Mouse (Mus musculus) spleen, adult 12 weeks (tissue): ENCODE results near the gene Tmem121.

Experiments used
- DNase-seq: peaks from one replicate; pipeline ENCODE4 v3.0.0; 2022; ENCODE audit warnings: low spot score

Gene Tmem121

DNA sequence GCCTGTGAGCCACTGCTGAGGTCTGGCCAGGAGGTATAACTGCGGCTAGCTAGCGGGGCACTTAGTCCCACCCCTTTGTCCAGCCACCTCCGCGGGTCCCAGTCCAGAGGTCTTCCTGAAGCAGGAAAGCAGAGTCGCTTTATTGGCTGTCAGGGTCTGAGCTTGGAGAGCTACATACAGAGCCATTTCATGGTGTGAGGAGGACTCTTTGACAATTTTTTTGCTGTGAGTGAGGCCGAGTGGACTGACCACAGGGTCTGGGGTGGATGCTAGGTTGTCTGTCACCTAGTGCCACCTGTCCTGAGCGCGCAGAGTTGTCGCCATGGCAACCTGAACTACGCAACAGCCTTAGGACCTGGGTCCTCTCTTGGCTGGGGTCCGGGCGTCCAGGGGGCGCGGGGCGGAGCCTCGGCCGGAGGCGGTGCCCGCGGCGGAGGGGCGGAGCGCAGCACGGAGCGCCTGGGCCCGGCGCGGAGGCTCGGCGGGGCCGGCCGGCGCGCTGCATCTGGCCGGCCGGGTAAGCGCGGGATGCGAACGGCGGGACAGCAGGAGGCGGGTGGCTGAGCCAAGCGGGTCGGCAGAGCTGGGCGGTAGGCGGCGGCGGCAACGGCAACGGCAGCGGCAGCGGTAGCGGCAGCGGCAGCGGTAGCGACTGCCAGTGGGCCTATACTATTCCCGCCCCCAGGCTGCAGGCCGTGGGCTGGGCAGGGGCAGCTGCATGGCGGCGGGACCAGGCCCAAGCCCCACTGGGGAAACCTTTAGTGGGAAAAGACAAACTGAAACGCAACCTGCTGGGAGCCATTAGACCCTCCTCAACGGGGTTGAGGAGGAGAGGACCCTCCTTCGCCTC, at the start of gene Tmem121:
Gene Tmem121 (plus strand): TSS at position 489 of the 850 bp plus-strand sequence.
- DNase-seq, result no peak

DNA sequence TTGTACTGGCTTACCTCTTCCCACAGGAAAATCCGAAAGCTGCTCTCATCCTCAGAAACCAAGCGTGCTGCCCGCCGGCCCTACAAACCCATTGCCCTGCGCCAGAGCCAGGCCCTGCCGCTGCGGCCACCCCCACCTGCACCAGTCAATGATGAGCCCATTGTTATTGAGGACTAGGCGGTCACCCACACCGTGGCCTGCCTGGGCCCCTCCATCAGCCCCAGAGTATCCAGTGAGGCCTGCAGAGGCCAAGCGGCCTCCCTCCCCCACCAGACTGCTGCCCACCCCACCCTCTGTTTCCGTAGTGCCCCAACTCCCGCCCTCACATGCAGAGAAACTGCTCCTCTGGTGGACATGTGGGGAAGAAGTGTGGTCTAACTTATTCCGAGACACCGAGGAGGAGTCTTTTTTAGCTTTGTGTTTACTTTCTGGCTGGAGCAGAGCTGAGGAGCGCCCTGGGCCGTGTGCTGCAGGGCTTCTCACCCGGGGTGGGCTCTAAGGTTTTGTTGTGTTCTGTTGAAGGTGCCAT, 49.2 kb upstream of the Tmem121 start:
- DNase-seq, result no peak

DNA sequence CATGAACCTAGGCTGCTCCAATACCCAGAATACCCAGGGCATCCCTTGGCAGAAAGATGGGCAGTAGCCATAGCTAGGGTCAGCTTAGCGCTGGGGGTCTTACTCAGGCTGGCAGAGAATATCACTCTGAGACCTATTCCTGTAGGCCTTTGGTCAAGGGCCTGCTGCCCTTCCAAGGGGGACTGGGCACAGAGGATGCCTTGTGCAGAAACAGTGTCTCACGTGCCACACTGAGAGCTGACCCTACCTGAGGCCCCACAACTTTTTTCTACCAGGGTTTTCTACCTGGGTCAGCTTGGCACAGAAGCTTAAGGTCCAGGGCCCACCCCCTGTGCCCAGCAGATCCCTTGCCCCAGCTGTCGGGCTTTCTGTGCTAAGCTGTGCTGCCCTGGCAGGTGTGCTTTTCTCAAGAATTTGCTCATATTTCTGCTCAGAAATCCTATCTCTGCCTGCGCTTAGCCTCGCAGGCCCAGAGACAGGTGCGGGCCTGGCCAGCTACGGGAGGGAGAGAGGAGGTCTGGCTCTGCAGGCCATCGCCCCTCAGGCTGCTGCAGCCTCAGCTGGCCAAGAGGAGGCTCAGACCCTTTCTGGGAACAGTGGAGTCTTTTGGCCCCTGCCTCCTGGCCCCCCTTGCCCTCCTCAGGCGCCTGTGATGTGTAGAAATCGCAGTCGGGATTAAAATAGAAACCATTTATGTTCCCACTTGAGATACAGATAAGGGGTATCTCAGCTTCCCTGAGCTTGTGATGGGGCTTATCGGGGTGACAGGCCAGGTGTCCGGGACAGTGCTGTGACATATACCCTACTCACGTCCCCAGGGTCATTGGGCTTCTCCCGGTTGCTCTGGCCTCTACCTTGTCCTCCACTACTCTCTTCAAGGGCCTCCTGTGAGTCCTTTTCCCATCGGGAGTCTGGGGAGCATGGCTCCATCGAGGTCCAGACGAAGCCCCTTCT, 48.2 kb upstream of the Tmem121 start:
- no peak for DNase-seq

DNA sequence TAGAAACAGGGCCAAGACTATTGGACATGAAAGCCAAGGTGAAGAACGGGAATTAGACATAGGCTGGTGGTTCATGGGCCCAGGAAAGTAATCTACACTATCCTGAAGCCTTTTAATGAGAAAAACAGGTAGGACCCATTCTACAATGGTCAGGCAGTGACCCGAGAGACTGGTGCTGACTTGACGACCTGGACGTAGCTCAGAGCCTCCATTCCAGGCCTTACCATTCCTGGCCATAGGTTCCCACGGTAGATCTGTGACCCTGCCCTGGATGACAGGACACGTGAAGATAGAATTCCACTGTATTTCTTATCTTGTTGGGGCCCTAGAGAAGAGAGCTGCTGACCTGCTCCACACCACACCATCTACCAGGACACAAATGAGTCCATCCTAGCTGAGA, 47.4 kb upstream of the Tmem121 start:
- DNase-seq, result no peak

DNA sequence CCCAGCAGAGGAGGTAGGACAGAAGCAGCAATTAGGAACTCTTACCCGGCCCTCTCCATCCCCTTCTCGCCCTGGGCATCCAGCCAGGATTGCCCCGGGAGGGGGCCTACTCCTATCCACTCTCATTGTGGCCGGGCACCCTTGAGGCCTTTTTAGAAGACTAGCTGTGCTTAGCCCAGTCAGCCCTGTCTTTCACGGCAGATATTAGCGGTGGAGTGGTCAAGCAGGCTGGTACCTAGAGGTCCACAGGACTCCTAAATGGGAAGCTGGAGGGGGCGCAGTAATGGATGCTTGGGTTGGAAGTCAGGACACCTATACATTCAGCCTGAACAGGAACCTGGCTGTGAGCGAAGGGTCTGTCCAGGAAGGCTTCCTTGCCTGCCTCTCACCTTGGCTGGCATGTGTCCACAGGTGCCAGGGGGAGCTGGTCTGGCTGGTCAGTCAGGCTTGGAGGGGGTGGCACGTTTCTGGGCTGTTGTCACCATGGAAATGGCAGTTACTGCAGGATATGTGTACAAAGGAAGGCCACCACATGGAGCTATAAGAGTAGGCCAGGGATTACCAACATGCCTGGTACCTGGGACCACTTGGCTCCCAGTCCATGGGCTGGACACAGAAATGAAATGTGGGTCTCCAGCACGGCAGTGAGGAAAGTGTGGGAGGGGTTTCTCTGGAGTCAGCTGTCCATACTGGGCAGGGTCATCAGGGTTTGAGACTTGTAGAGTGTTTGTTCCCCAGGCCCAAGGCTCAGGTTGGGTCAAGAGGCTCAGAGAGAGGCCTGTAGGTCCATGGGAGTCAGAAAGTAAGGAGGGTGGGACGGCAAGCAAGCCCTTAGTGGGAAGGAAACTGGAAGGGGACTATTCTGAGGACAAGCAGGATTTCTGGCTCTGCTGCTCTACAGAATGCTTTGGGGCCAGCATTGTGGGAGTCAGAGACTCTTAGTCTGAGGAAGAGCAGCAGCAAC, 46.5 kb upstream of the Tmem121 start:
- DNase-seq, result no peak

DNA sequence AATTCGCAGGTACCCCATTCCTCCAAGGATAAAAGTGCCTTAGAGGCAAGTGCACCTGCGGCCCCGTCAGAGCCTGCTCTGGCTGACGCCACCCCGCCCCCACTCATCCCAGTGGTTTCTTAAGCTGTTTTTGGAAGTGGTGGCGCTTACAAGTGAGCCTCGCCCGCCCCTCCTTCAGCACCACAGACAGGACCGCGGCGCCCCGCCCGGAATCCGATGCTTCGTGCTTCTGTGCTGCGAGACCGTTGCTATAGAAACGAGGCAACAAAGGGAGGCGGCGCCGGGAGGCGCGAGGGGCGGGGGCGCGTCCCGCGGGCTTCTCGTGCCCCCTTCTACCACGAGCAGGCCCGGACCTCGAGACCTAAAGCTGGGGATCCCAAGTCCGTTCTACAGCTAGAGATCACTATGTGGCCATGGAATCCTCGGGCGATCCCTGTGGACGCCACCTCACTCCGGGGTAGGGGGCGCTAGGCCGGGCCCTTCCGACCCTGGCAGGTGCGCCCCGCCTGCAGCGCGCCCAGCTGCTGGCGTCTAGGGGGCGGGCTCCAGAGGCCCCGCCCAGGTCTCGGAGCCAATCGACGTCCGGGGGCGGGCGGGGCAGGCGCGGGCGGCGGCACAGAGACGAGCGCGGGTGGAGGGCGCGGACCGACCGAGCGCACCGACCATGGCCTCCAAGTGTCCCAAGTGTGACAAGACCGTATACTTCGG, 45.7 kb upstream of the Tmem121 start, which contains the start of gene Crip2:
Gene Crip2 (plus strand): TSS at position 329 of the 708 bp plus-strand sequence.
- peak; percentile 83 for DNase-seq

DNA sequence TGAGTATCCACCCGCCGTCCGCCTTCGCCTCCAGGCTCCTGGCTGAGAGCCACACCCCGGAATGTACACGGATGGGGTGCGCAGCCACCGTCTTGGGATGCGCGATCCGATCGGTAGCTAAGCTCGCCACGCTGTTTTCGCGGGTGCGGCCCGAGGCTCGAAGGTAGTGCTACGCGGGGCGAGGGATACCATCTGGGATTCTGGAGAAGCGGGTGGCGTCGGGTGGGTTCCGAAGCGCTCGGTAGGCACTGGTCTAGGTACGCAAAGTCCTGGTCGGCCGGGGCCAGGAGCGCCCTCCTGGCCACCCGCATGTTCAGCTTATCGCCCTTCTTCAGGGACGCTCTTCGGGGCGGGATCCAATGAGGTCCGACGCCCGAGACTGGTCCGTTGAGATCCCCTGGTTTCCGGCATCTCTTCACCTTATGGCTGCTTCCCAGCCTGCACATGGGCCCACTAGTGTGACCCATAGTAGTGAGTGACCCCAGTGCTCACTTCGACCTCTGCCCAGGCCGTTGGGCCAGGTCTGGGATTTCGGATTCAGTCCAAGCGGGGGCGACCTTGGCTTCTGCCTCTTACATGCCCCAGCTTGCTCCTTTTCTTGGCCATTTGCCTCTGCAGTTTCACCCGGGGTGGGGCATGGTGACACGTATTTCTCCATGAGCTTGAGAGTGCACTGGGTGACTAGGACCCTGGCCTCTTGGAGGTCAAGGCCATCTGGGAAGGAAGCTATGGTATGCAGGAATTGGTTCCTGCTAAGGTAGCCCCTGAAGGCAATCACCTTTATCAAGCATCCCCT, 44.9 kb upstream of the Tmem121 start:
- DNase-seq, result no peak

DNA sequence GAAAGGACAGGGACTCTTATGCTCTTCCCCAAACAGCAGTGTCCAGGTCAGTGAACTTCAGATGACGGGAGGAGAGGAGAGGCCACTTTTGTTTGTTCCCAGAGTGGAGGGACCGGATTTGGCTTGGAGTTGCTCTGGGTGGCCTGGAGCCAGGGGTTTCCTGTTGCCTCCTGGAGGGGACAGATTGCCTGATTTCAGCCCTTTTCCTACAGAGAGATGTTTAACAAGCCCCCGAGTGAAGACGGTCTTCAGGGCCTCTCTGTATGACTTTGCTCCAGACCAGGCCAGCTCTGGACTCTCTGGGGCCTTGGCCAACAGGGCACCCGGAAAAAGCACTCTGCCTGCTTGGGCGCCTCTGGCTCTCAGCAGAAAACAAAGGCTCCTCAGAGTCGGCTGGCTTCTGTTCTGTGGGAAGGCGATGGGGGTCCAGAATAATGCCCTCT, 44.2 kb upstream of the Tmem121 start:
- DNase-seq, result no peak

DNA sequence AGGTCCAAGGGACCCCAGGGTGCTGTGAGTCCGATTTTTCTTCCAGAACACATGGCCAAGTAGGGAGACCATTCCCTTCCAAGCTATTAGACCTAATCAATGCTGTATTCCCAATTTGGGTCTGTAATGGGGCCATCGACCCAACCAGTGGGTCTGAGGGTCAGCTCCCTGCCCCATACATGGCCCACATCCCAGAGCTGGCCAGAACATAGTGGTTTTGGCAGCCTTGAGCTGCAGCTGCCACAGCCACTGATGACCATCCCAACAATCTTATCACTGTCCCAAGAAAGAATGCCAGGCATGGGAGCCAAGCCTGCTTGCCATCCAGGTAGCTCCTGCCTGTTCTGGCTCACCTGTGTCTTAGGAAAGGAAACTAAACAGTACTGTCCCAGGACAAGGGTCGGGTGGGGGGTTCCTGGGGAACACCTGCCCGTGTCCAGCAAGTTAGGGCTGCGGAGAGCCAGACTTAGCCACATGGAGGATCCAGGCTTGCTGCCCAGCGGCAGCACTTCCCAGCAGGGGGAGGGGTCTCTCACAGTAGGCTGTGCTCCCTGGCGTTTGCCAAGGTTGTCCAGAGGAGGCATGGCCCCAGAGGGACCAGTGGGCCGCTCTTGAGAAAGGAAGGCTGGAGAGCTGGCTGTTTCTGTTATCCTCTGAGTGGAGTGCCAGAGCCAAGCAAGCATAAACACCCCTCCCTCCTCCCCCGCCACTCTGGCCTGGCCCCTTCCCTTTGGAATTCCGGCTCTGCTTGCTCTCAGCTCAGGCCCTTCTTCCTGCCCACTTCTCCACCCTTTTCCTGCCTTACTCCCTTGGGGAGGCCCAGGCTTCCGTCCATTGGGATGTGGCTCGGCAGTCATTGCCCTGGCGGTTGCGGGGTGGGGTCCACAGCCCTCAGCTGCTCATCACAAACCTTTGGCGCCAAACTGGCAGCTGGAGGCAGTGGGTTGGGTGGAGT, 43.4 kb upstream of the Tmem121 start:
- DNase-seq, result no peak

DNA sequence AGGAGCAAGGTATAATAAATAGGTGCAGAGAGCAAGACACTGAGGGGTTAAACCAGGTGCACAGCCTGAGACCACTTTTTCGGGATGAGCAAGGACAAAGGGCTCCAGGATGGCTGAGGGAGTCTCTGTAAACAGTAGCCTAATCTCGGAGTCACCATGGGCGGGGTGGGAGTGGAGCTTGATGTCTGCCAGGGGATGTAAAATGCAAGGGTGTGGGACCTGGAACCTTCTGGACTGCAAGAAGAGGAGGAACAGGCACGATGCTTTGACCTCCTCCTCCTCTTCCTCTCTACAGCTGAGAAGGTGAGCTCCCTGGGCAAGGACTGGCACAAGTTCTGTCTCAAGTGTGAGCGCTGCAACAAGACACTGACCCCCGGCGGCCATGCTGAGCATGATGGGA, 42.6 kb upstream of the Tmem121 start:
- DNase-seq, result no peak

DNA sequence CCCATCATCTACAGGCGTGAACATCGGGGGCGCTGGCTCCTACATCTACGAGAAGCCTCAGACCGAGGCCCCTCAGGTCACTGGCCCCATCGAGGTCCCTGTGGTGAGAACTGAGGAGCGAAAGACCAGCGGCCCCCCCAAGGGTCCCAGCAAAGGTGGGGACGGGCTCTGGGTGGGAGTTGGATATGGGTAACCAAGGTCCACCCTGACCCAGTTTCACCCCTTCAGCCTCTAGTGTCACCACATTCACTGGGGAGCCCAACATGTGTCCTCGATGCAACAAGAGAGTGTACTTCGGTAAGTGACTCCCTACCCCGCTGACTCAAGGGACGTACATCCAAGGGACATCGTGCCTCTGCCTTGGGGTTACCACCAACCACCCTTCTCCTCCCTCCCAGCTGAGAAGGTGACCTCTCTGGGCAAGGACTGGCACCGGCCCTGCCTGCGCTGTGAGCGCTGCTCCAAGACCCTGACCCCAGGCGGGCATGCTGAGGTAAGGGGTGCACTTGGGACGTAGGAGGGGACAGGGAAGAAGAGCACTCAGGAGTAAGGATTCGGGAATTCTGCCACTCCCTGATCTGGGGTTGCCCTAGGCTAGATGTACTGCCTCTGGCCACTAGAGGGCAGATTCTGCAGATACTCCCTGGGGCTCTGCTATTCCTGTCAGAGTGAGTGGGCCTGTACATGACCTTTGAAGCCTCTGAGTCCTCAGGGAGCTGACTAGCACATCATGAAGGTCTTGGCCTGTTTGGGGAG, 41.6 kb upstream of the Tmem121 start:
- no peak for DNase-seq

DNA sequence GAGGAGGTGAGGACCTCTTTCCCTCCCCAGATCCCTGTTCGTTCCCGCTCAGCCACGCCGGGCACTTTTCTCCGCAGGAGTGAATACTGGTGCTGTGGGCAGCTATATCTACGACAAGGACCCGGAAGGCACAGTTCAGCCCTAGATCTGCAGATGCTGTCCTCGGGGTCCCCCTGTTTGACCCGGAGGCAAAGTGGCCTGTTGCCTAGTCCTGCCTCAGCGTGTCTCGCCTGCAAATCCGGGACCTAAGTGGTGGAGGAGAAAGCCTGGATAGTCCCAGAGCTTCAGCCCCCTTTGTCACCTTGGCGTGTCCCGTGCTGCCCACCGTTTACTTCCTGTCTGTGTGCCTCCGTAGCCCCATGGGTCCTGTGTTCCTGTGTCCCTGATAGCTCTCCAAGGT, 40.8 kb upstream of the Tmem121 start:
- DNase-seq, result no peak

DNA sequence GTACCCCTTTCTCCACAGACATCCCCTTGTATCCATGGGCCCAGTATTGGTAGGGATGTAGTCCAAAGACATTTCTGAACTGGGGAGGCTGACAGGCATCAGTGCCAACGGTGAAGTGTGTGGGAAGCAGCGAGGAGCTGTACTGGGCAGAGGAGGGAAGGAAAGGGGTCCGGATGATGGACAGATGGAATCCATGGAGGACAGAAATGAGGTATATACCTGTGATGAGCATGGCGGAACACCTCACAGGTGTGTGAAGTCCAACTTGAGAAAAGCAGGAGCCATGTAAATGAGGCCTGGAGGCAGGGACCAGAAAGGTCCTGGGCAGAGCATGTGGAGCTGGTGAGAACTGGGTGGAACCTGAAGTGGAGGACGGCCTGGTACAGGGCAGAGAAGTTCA, 40.1 kb upstream of the Tmem121 start:
- DNase-seq, result no peak

DNA sequence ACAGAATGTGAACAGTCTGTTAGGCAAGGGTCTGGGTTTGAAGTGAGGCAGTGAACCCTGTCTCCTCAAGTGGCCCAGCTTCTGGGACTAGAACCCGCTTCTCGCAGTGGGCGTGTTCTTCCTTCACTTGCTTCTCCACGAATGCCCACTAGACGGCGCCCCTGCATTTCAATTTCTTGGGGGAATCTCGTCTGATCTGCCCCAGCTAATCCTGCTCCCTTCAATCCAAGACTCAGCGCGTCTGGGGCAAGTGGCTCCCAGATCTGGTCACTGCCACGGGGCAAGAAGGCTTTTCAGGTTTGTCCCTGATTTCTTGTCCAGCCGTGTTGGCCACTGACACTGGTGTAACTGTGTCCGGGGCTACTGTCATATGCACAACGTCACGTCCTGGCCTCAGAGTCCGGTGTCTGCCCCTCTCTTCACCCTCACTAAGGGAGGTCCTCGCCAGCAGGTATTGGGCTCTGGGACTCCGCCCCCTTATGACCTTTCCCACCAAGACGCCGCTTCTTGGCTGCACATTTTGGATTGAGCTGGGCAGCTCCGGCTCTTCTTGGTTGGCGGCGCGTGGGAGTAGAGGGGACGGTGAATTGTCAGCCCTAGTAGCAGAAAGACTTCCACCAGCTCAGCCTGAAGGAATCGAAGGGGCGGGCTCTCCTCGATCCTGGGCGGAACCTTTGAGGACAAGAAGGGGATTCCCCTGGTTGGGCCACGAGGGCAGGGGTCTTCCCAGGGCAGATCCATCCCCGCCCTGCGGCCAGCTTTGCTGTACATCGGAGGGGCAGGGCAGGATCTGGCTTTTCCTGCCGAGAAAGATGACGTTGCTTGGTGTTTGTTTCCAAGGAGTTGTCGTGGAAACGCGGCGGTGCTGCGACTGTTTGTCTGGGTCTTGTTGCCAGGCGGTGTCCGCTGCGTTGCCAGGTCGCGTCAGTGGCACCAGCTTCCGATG, 39.3 kb upstream of the Tmem121 start, which contains the start of gene Crip1:
Gene Crip1 (plus strand): TSS at position 205 of the 946 bp plus-strand sequence.
- peak; percentile 86 for DNase-seq

DNA sequence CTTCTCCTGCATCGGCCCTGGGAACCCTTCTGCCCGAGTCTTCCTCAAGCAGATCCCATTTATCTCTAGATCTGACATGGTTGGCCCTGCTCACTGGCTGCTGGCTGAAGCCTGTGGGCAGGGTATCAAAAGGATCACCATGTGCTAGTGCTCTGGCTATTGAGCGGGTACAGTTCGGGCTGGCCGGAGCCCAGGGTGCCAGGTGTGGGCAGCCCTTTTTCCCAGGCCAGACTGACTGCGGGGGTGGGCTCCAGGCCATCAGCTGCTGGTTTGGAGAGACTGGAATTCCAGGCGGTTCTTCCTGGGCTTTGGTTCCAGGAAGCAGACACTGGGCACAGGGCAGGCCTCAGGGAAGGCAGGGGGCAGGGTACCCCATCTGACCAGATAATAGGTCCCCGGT, 38.2 kb upstream of the Tmem121 start:
- DNase-seq, result no peak

DNA sequence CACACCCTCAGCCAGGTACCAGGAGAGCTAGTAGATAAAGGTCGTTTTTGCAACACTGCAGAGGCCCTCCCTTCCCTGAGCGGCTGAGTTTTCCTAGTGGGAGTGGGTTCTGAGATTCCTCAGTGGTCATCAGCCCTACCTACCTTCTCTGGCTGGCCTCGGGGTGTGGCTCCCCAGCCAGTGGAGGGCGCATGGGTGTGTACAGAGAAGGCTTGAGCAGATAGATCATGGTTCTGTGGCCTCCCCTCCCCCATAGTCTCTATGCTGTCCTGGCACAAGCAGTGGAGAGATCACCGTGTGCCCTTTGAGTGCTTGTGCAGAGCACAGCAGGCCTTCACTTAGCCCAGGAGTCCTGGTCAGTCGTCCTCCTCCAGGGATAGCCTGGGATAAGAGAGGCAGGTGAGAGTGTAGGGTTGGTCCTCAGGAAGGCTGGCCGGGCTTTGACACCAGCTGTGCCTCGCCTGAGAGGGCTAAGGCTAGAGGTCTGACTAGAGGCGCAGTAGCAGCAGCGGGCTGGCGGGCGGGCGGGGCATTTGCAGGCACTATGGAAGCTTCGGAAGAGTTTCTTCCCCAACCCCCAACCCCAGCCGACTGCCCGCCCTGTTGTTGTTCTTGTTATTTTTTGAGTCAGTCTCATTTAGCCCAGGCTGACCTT, 37.2 kb upstream of the Tmem121 start:
- DNase-seq, result peak; percentile 63
